Mouse (Mus musculus) midbrain, embryonic 11.5 days (tissue): ENCODE measurements around the gene Zfp740. TPM values are rescaled to one million over a fixed set of nuclear protein-coding genes. Genes with fewer than 3 reads are reported as not detected.

Experiments used
- ATAC-seq: fragments of 200-750 bp; cut with Nextera tagmentation; 2 replicates; pipeline ENCODE4 v1.8.0; 2017; ENCODE audit warnings: moderate TSS enrichment, moderate library complexity; ENCODE audit not compliant: low FRiP score
- DNase-seq: peaks from one replicate; pipeline ENCODE4 v3.0.0; 2015; ENCODE audit warnings: low spot score; ENCODE audit errors: missing footprints
- H3K27ac ChIP-seq: fragments of 300-500 bp; sonication (generic); 2 replicates; pipeline ENCODE4 v1.5.1; 2014; ENCODE audit warnings: low read depth, low read length
- H3K27me3 ChIP-seq: fragments of 300-500 bp; sonication (generic); 2 replicates; pipeline ENCODE4 v1.6.1; 2014; ENCODE audit warnings: mild to moderate bottlenecking, low read length, moderate library complexity, mixed read lengths; ENCODE audit not compliant: control insufficient read depth, insufficient read depth
- H3K36me3 ChIP-seq: fragments of 300-500 bp; sonication (generic); 2 replicates; pipeline ENCODE4 v1.6.1; 2014; ENCODE audit warnings: mild to moderate bottlenecking, low read length, moderate library complexity, mixed read lengths; ENCODE audit not compliant: control insufficient read depth, insufficient read depth
- H3K4me1 ChIP-seq: fragments of 300-500 bp; sonication (generic); 2 replicates; pipeline ENCODE4 v1.6.1; 2014; ENCODE audit warnings: low read length; ENCODE audit not compliant: control insufficient read depth, insufficient read depth
- H3K4me2 ChIP-seq: fragments of 300-500 bp; sonication (generic); 2 replicates; pipeline ENCODE4 v1.6.1; 2014; ENCODE audit warnings: mild to moderate bottlenecking, moderate library complexity
- H3K4me3 ChIP-seq: fragments of 300-500 bp; sonication (generic); 2 replicates; pipeline ENCODE4 v1.5.1; 2014; ENCODE audit warnings: low read depth, low read length
- H3K9ac ChIP-seq: fragments of 300-500 bp; sonication (generic); 2 replicates; pipeline ENCODE4 v1.6.1; 2014; ENCODE audit warnings: low read length
- H3K9me3 ChIP-seq: fragments of 300-500 bp; sonication (generic); 2 replicates; pipeline ENCODE4 v1.6.1; 2016; ENCODE audit warnings: low read length; ENCODE audit not compliant: control insufficient read depth
- WGBS: fragments of 180-500 bp; shearing (Covaris S2); extraction: QIAGEN DNeasy Blood & Tissue Kit; methylation state at CpG from one replicate; pipeline ENCODE4 v1.1.7; 2014; 5-methylcytosine and 5-hydroxymethylcytosine counted together
- polyA plus RNA-seq: library from polyadenylated mRNA; unstranded; fragments of >200 nt; fragmentation: Nextera tagmentation; extraction: Ambion mirVana; gene quantifications from 2 replicates; pipeline ENCODE4 v1.2.1, GENCODE M21; 2014

Gene Zfp740
- polyA plus RNA-seq, 1 experiment from 2014 or later = 61.1 TPM

- no peaks in the 10 kb centered on the region for H3K36me3 ChIP-seq
- 11% methylated on average over 8 of the region's 11 CpGs for WGBS
- peak overlapping the region; percentile 74; the same call in 1 of the 2 replicates for H3K4me2 ChIP-seq
- no peak overlapping the region for H3K27ac ChIP-seq
- H3K9ac ChIP-seq = no peak overlapping the region
- H3K9me3 ChIP-seq = no peaks in the 10 kb centered on the region
- ATAC-seq = no peak
- peaks cover 16% of the 10 kb centered on the region for H3K4me1 ChIP-seq
- no peak overlapping the region for H3K4me3 ChIP-seq
- H3K27me3 ChIP-seq = peaks cover 34% of the 10 kb centered on the region
- peak; percentile 89 for DNase-seq
Measured at GRCm38 (mm10) chr15:102258581-102259253, 55.7 kb downstream of the Zfp740 start.

GRCm38 (mm10) chr15:102262582-102262981 is 59.5 kb downstream of the Zfp740 start:
- ATAC-seq (no peak), DNase-seq (no peak)
- peaks cover 15% of the 10 kb centered on the region for H3K27me3 ChIP-seq
- H3K4me1 ChIP-seq = peaks cover 9% of the 10 kb centered on the region
- H3K9me3 ChIP-seq = no peaks in the 10 kb centered on the region
- H3K36me3 ChIP-seq = no peaks in the 10 kb centered on the region
- H3K4me3 ChIP-seq = no peak overlapping the region
- H3K4me2 ChIP-seq = no peak overlapping the region
- no peak overlapping the region for H3K9ac ChIP-seq
- H3K27ac ChIP-seq = no peak overlapping the region
- 54% methylated on average over 7 of the region's 7 CpGs for WGBS

- Histone ChIP-seq H3K27me3 (peaks cover 10% of the 10 kb centered on the region), H3K4me3 (no peak overlapping the region), H3K4me2 (no peak overlapping the region), H3K9ac (no peak overlapping the region), H3K36me3 (no peaks in the 10 kb centered on the region), H3K4me1 (peaks cover 4% of the 10 kb centered on the region), H3K9me3 (no peaks in the 10 kb centered on the region), H3K27ac (no peak overlapping the region)
- 71% methylated on average over 2 of the region's 2 CpGs for WGBS
- DNase-seq = no peak
- ATAC-seq = no peak
Measured at GRCm38 (mm10) chr15:102263037-102263436, 60.0 kb downstream of the Zfp740 start.

Other genes with a start within 250 kb of the Zfp740 start
- not detected in 2 replicates for gene Krt78, start 249.0 kb upstream of the Zfp740 start, polyA plus RNA-seq
- gene Krt8, start 198.8 kb upstream of the Zfp740 start, polyA plus RNA-seq = 9.2 and 10.2 TPM in 2 replicates
- 5.0 and 5.6 TPM in 2 replicates for gene Krt18, start 175.1 kb upstream of the Zfp740 start, polyA plus RNA-seq
- 106 and 107 TPM in 2 replicates for gene Eif4b, start 129.5 kb upstream of the Zfp740 start, polyA plus RNA-seq
- gene Tns2, start 102.8 kb upstream of the Zfp740 start, polyA plus RNA-seq = 7.5 TPM in 2 replicates
- gene Spryd3, start 67.0 kb upstream of the Zfp740 start, polyA plus RNA-seq = 9.8 and 10.5 TPM in 2 replicates
- gene Igfbp6, start 58.9 kb upstream of the Zfp740 start, polyA plus RNA-seq = 0.34 and 0.40 TPM in 2 replicates
- not detected in 2 replicates for gene Soat2, start 52.7 kb upstream of the Zfp740 start, polyA plus RNA-seq
- gene Csad, start 1.5 kb downstream of the Zfp740 start, polyA plus RNA-seq = 21.9 and 25.9 TPM in 2 replicates
- 0.15 and 0.55 TPM in 2 replicates for gene Itgb7, start 28.7 kb downstream of the Zfp740 start, polyA plus RNA-seq
- 10.1 and 10.5 TPM in 2 replicates for gene Rarg, start 54.3 kb downstream of the Zfp740 start, polyA plus RNA-seq
- 0.15 and 0.23 TPM in 2 replicates for gene Gm9918, start 67.3 kb downstream of the Zfp740 start, polyA plus RNA-seq
- 50.8 and 53.0 TPM in 2 replicates for gene Mfsd5, start 76.2 kb downstream of the Zfp740 start, polyA plus RNA-seq
- 29.4 and 33.3 TPM in 2 replicates for gene Espl1, start 93.0 kb downstream of the Zfp740 start, polyA plus RNA-seq
- 404 and 408 TPM in 2 replicates for gene Pfdn5, start 122.9 kb downstream of the Zfp740 start, polyA plus RNA-seq
- gene Myg1, start 128.5 kb downstream of the Zfp740 start, polyA plus RNA-seq = 97.8 and 99.5 TPM in 2 replicates
- 76.5 and 82.5 TPM in 2 replicates for gene Aaas, start 147.5 kb downstream of the Zfp740 start, polyA plus RNA-seq
- gene Sp7, start 163.9 kb downstream of the Zfp740 start, polyA plus RNA-seq = 0.51 and 0.90 TPM in 2 replicates
- gene Sp1, start 202.9 kb downstream of the Zfp740 start, polyA plus RNA-seq = 11.2 and 11.7 TPM in 2 replicates
- 0.37 TPM in 1 of 2 replicates, not detected in the other for gene Amhr2, start 242.1 kb downstream of the Zfp740 start, polyA plus RNA-seq